Mouse (Mus musculus) ES-E14 (cell line): ENCODE data around the gene 2610301B20Rik. TPM values are rescaled to one million over a fixed set of nuclear protein-coding genes. Genes with fewer than 3 reads are reported as not detected.
"Not testable (repeated sequence)": the region's sequence is repeated elsewhere in the genome, so short reads cannot be mapped to it uniquely, and the experiment has no call there.

Experiments used
- DNase-seq: peaks from one replicate; pipeline ENCODE4 v3.0.0-alpha.2; 2013; ENCODE audit warnings: low read depth, low spot score
- H3K27ac ChIP-seq: 2 replicates; pipeline ENCODE4 v1.5.1; 2012; ENCODE audit warnings: low read depth, mild to moderate bottlenecking, low read length, moderate library complexity, mixed read lengths; ENCODE audit not compliant: poor library complexity, insufficient read depth, severe bottlenecking
- H3K36me3 ChIP-seq: 2 replicates; pipeline ENCODE4 v1.6.1; 2012; ENCODE audit warnings: mild to moderate bottlenecking, low read length, moderate library complexity, mixed read lengths; ENCODE audit not compliant: control insufficient read depth, poor library complexity, insufficient read depth, severe bottlenecking
- H3K4me1 ChIP-seq, 2 experiments: fragments of 150-350 bp in 1 of 2; sonication (generic) in 1 of 2; 2 replicates each; pipeline ENCODE4 v1.6.1; 2012; ENCODE audit warnings: low read length in 2 of 2, mild to moderate bottlenecking in 1 of 2, mixed read lengths in 1 of 2; ENCODE audit not compliant: control insufficient read depth in 2 of 2, insufficient read depth in 2 of 2, poor library complexity in 1 of 2
- H3K4me3 ChIP-seq, 2 experiments: fragments of 150-350 bp in 1 of 2; sonication (generic) in 1 of 2; 2 replicates each; pipeline ENCODE4 v1.5.1; 2012; ENCODE audit warnings: low read length in 2 of 2, low read depth in 1 of 2, mild to moderate bottlenecking in 1 of 2, mixed read lengths in 1 of 2; ENCODE audit not compliant: insufficient read depth in 1 of 2, poor library complexity in 1 of 2, severe bottlenecking in 1 of 2
- H3K9ac ChIP-seq: 2 replicates; pipeline ENCODE4 v1.6.1; 2012; ENCODE audit warnings: low read depth, mild to moderate bottlenecking, low read length, mixed read lengths; ENCODE audit not compliant: poor library complexity, insufficient read depth, severe bottlenecking
- H3K9me3 ChIP-seq: fragments of 150-350 bp; sonication (generic); 2 replicates; pipeline ENCODE4 v1.6.1; 2012; ENCODE audit warnings: low read depth, mild to moderate bottlenecking, low read length; ENCODE audit not compliant: control insufficient read depth, insufficient read depth
- CHD2 ChIP-seq: IDR thresholded peaks from 2 replicates; pipeline ENCODE4 v1.6.1; 2014; ENCODE audit warnings: mild to moderate bottlenecking, low read depth, low read length, inconsistent platforms
- HCFC1 ChIP-seq: IDR thresholded peaks from 2 replicates; pipeline ENCODE4 v1.6.1; 2012; ENCODE audit warnings: low read length, inconsistent platforms, borderline replicate concordance; ENCODE audit not compliant: insufficient read depth
- MAFK ChIP-seq: IDR thresholded peaks from 2 replicates; pipeline ENCODE4 v1.6.1; 2014; ENCODE audit warnings: mild to moderate bottlenecking, low read depth, low read length, inconsistent platforms; ENCODE audit not compliant: insufficient read depth
- ZC3H11A ChIP-seq: IDR thresholded peaks from 2 replicates; pipeline ENCODE4 v1.6.1; 2012; ENCODE audit warnings: low read depth, mild to moderate bottlenecking, inconsistent platforms, low read length, borderline replicate concordance
- ZNF384 ChIP-seq: IDR thresholded peaks from 2 replicates; pipeline ENCODE4 v1.6.1; 2012; ENCODE audit warnings: low read depth, low read length, inconsistent platforms
- in situ Hi-C, 2 experiments: fragments of 600-800 bp; cut with MboI; formaldehyde crosslinking; loops; one replicate each; pipeline ENCODE4 v1.15.1; 2025; ENCODE audit warnings: low sequenced_read_pairs in 2 of 2, inconsistent platforms in 1 of 2; ENCODE audit not compliant: unreplicated experiment in 2 of 2
- total RNA-seq: library from RNA; depleted of rRNA; stranded (reverse); fragments of 300-350 nt; gene quantifications from 2 replicates; pipeline ENCODE4 v1.2.3, GENCODE M21; 2012

2610301B20Rik gene
- total RNA-seq, 1 experiment: 6.1 TPM

GRCm38 (mm10) chr4:10849812-10850211 lies 24.5 kb upstream of the 2610301B20Rik start:
- DNase-seq: no peak
- in situ Hi-C loops: no loop called here

DNA sequence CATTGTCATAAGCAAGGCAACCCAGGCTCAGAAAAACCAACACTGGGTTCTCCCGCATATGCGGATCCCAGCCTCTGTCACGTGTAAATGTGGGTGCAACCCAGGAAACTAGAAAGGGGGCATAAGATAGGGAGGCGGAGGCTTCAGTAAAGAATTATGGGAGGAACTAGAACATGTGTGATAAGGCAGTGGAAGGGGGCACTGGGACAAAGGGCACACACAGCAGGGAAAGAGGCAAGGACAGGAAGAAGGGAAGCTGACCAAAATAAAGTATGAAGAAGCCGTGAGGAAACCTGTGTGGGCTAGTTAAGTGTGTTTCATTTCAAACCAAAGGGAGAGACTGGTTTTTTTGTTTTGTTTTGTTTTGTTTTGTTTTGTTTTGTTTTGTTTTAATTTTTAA lies 23.3 kb upstream of the 2610301B20Rik start:
- DNase-seq: no peak
- no peak overlapping the region for H3K9ac ChIP-seq
- H3K9me3 ChIP-seq: no peaks in the 10 kb centered on the region
- no peaks in the 10 kb centered on the region for H3K36me3 ChIP-seq
- in situ Hi-C loops: no loop called here
- no peak overlapping the region for H3K4me3 ChIP-seq
- TF ChIP-seq CHD2 (no peak), ZC3H11A (no peak), HCFC1 (no peak)
- no peak overlapping the region for H3K27ac ChIP-seq
- H3K4me1 ChIP-seq: no peaks in the 10 kb centered on the region

More at GRCm38 (mm10) chr4:10849812-10850211, 24.5 kb upstream of the 2610301B20Rik start:
- no peak overlapping the region for H3K9ac ChIP-seq
- TF ChIP-seq HCFC1 (no peak), ZC3H11A (no peak), CHD2 (no peak), ZNF384 (no peak), MAFK (no peak)
- H3K36me3 ChIP-seq: no peaks in the 10 kb centered on the region
- no peaks in the 10 kb centered on the region for H3K9me3 ChIP-seq
- no peak overlapping the region for H3K27ac ChIP-seq
- no peaks in the 10 kb centered on the region for H3K4me1 ChIP-seq
- no peak overlapping the region for H3K4me3 ChIP-seq

DNA sequence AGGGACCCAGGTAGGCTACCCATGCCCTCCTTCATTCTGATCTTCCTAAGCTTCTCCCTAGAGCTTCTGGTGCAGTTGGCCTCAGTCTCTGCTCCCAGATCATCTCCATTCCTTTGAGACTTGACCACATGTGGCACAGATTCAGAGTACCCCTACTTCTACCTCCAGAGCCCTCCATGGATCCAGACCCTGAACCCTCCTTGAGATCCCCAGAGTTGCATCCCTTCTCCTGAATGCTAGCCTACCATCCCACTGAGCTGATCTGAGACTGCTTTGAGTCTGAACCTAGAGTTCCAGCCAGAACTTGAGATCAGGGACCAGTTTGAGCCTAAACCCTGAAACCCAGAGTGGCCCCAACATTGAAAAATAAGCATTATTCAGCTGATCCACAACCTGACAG lies 15.1 kb upstream of the 2610301B20Rik start:
- H3K36me3 ChIP-seq: no peaks in the 10 kb centered on the region
- no peak overlapping the region for H3K27ac ChIP-seq
- H3K4me3 ChIP-seq: no peak overlapping the region
- no peak for DNase-seq
- H3K4me1 ChIP-seq: peaks cover 0 to 2% of the 10 kb centered on the region in 2 experiments; a peak in 2 of 4 replicates
- no peak overlapping the region for H3K9ac ChIP-seq
- in situ Hi-C loops: no loop called here
- TF ChIP-seq HCFC1 (no peak), CHD2 (no peak), MAFK (no peak), ZNF384 (no peak)
- H3K9me3 ChIP-seq: no peaks in the 10 kb centered on the region

GRCm38 (mm10) chr4:10859911-10860581 lies 14.3 kb upstream of the 2610301B20Rik start:
- no peak overlapping the region for H3K27ac ChIP-seq
- no peaks in the 10 kb centered on the region for H3K9me3 ChIP-seq
- peak overlapping the region; percentile 10; the same call in 1 of the 2 replicates for H3K9ac ChIP-seq
- DNase-seq: peak; percentile 70
- no peak for TF ChIP-seq ZC3H11A
- peak; percentile 87 for TF ChIP-seq HCFC1
- H3K4me1 ChIP-seq: peaks cover 0 to 2% of the 10 kb centered on the region in 2 experiments; a peak in 2 of 4 replicates
- in situ Hi-C loops: no loop called here
- peak overlapping the region; percentile 37 to 59 for H3K4me3 ChIP-seq
- no peaks in the 10 kb centered on the region for H3K36me3 ChIP-seq

DNA sequence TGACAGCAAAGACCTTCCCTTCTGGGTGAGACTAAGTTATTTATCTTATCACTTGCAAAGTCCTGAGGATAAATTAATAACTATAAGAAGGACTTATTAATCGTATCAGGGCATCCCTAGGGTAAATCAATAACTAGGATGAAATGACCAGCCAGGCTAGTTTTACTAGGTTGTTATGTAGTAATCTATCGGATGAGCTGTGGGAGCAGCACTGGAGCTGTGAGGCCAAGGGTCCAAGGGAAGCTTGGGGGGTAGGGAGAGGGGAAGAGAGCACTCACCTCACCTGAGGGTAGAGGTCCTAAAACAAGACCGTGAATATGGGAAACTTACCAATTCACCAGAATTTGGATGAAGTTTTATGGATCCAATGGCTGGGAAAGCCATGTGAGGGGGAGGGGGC lies 13.5 kb upstream of the 2610301B20Rik start:
- no peak overlapping the region for H3K27ac ChIP-seq
- no peak overlapping the region for H3K4me3 ChIP-seq
- peaks cover 0 to 2% of the 10 kb centered on the region in 2 experiments; a peak in 2 of 4 replicates for H3K4me1 ChIP-seq
- TF ChIP-seq ZC3H11A: no peak
- TF ChIP-seq CHD2: no peak
- no peak for TF ChIP-seq MAFK
- no peak for TF ChIP-seq ZNF384
- H3K36me3 ChIP-seq: no peaks in the 10 kb centered on the region
- no peaks in the 10 kb centered on the region for H3K9me3 ChIP-seq
- in situ Hi-C loops: no loop called here
- no peak for DNase-seq
- H3K9ac ChIP-seq: no peak overlapping the region

- DNase-seq, H3K27ac ChIP-seq, H3K4me3 ChIP-seq, in situ Hi-C loops, H3K4me1 ChIP-seq, H3K36me3 ChIP-seq, H3K9ac ChIP-seq, H3K9me3 ChIP-seq: not testable (repeated sequence)
Observed at GRCm38 (mm10) chr4:10862882-10863281, 11.4 kb upstream of the 2610301B20Rik start.
